Mouse (Mus musculus) CH12.LX (cell line): ENCODE measurements at regions not wholly inside any gene's neighbourhood (a gene's known extent, or its start where the extent isn't known, plus 50 kb on each side); places are given as distances from the start of the nearest gene placed in this dataset.

Source experiments
- DNase-seq: peaks from one replicate; pipeline ENCODE4 v3.0.0-alpha.2; 2013; ENCODE audit errors: extremely low read depth
- H3K27ac ChIP-seq: 2 replicates; pipeline ENCODE4 v1.5.1; 2012; ENCODE audit warnings: low read depth, mild to moderate bottlenecking, control low read depth, moderate library complexity; ENCODE audit not compliant: insufficient read depth
- H3K27me3 ChIP-seq: replicated peaks from 2 replicates; pipeline ENCODE3; 2012; ENCODE audit warnings: inconsistent platforms
- H3K36me3 ChIP-seq, 2 experiments: replicated peaks in 1 of 2; 2 replicates each; pipeline versions ENCODE3 to v1.6.1; 2012; ENCODE audit warnings: inconsistent platforms in 1 of 2, low read length in 1 of 2, mild to moderate bottlenecking in 1 of 2, mixed read lengths in 1 of 2, moderate library complexity in 1 of 2; ENCODE audit not compliant: control insufficient read depth in 1 of 2, insufficient read depth in 1 of 2
- H3K4me1 ChIP-seq, 2 experiments: 2 replicates each; pipeline ENCODE4 v1.6.1; 2012; ENCODE audit warnings: inconsistent platforms in 1 of 2, moderate library complexity in 1 of 2; ENCODE audit not compliant: insufficient read depth in 2 of 2, control insufficient read depth in 1 of 2
- H3K4me2 ChIP-seq: 2 replicates; pipeline ENCODE4 v1.6.1; 2012; ENCODE audit warnings: low read depth, mild to moderate bottlenecking, control low read depth; ENCODE audit not compliant: poor library complexity, insufficient read depth, severe bottlenecking
- H3K4me3 ChIP-seq, 3 experiments: fragments of 150-350 bp in 1 of 3; sonication (generic) in 1 of 3; replicated peaks in 1 of 3; 2 replicates each; pipeline versions ENCODE3 to v1.5.1; 2011 to 2012; ENCODE audit warnings: low read depth in 2 of 3, low read length in 2 of 3, mild to moderate bottlenecking in 2 of 3, moderate library complexity in 2 of 3, control low read depth in 1 of 3, improper control_type of control experiment in 1 of 3, inconsistent platforms in 1 of 3, mixed read lengths in 1 of 3; ENCODE audit not compliant: poor library complexity in 1 of 3
- H3K79me2 ChIP-seq: replicated peaks from 2 replicates; pipeline ENCODE4 v1.6.1; 2012; ENCODE audit warnings: mild to moderate bottlenecking, moderate library complexity; ENCODE audit not compliant: control insufficient read depth, poor library complexity, insufficient read depth, severe bottlenecking; ENCODE audit errors: extremely low read depth
- H3K9ac ChIP-seq: 2 replicates; pipeline ENCODE4 v1.6.1; 2012; ENCODE audit warnings: low read depth, mild to moderate bottlenecking, control low read depth, moderate library complexity; ENCODE audit not compliant: insufficient read depth
- H3K9me3 ChIP-seq: replicated peaks from 2 replicates; pipeline ENCODE3; 2012; ENCODE audit warnings: low read length, inconsistent platforms, mixed read lengths
- BHLHE40 ChIP-seq: IDR thresholded peaks from 2 replicates; pipeline ENCODE4 v1.6.1; 2011; ENCODE audit warnings: mild to moderate bottlenecking, low read depth, low read length, improper control_type of control experiment
- EP300 ChIP-seq: IDR thresholded peaks from 2 replicates; pipeline ENCODE4 v1.6.1; 2011; ENCODE audit warnings: low read length, improper control_type of control experiment
- ETS1 ChIP-seq: conservative IDR thresholded peaks from 2 replicates; pipeline ENCODE4 v1.6.1; 2012; ENCODE audit warnings: low read depth, mild to moderate bottlenecking, inconsistent platforms, low read length, improper control_type of control experiment, moderate library complexity
- GABPA ChIP-seq: IDR thresholded peaks from 2 replicates; pipeline ENCODE4 v1.6.1; 2012; ENCODE audit warnings: low read depth, low read length, improper control_type of control experiment, inconsistent platforms; ENCODE audit not compliant: insufficient replicate concordance
- JUN ChIP-seq: IDR thresholded peaks from 2 replicates; pipeline ENCODE4 v1.6.1; 2011; ENCODE audit warnings: low read depth, mild to moderate bottlenecking, low read length, improper control_type of control experiment, moderate library complexity; ENCODE audit not compliant: insufficient read depth
- JUND ChIP-seq: conservative IDR thresholded peaks from 2 replicates; pipeline ENCODE4 v1.6.1; 2011; ENCODE audit warnings: low read depth, low read length, improper control_type of control experiment
- MAZ ChIP-seq: IDR thresholded peaks from 2 replicates; pipeline ENCODE4 v1.6.1; 2012; ENCODE audit warnings: low read depth, mild to moderate bottlenecking, inconsistent platforms, low read length, improper control_type of control experiment, moderate library complexity
- MXI1 ChIP-seq: IDR thresholded peaks from 2 replicates; pipeline ENCODE4 v1.6.1; 2011; ENCODE audit warnings: mild to moderate bottlenecking, low read depth, low read length, improper control_type of control experiment
- MYC ChIP-seq: IDR thresholded peaks from 2 replicates; pipeline ENCODE4 v1.6.1; 2011; ENCODE audit warnings: low read depth, mild to moderate bottlenecking, improper control_type of control experiment, low read length
- RAD21 ChIP-seq: IDR thresholded peaks from 2 replicates; pipeline ENCODE4 v1.6.1; 2011; ENCODE audit warnings: low read depth, mild to moderate bottlenecking, low read length, improper control_type of control experiment, moderate library complexity
- SIN3A ChIP-seq: IDR thresholded peaks from 2 replicates; pipeline ENCODE4 v1.6.1; 2012; ENCODE audit warnings: low read length, improper control_type of control experiment, inconsistent platforms
- TBP ChIP-seq: conservative IDR thresholded peaks from 2 replicates; pipeline ENCODE4 v1.6.1; 2011; ENCODE audit warnings: low read depth, low read length, improper control_type of control experiment
- UBTF ChIP-seq: IDR thresholded peaks from 2 replicates; pipeline ENCODE4 v1.6.1; 2012; ENCODE audit warnings: low read depth, mild to moderate bottlenecking, inconsistent platforms, low read length, improper control_type of control experiment, moderate library complexity
- ZMIZ1 ChIP-seq: IDR thresholded peaks from 2 replicates; pipeline ENCODE4 v1.6.1; 2012; ENCODE audit warnings: low read depth, mild to moderate bottlenecking, inconsistent platforms, low read length, improper control_type of control experiment
- dilution Hi-C: fragments of 300-500 bp; cut with MboI; formaldehyde crosslinking; loops from 2 replicates; pipeline ENCODE4 v1.14.3; 2020; ENCODE audit warnings: low sequenced_read_pairs; ENCODE audit not compliant: extremely low pct_unique_long_range_greater_than_20kb, extremely low pct_ligation_motif_present
- in situ Hi-C: fragments of 300-500 bp; cut with MboI; formaldehyde crosslinking; loops from 3 replicates; pipeline ENCODE4 v1.14.3; 2019; ENCODE audit warnings: low sequenced_read_pairs, low pct_ligation_motif_present, low pct_unique_long_range_greater_than_20kb, mixed read lengths

GRCm38 (mm10) chr13:52154111-52154843, 307.8 kb downstream of the Gadd45g start:
- dilution Hi-C loops: no loop called here

GRCm38 (mm10) chr13:52154844-52155587, 308.5 kb downstream of the Gadd45g start:
- dilution Hi-C loops (no loop called here), in situ Hi-C loops (no loop called here)
- DNase-seq: no peak
- Histone ChIP-seq H3K36me3 (no peaks in the 10 kb centered on the region), H3K27me3 (no peaks in the 10 kb centered on the region), H3K27ac (no peak overlapping the region), H3K4me1 (peaks cover 27 to 74% of the 10 kb centered on the region in 2 experiments), H3K4me2 (peak overlapping the region; percentile 64), H3K79me2 (no peaks in the 10 kb centered on the region), H3K9ac (0 out of 2 replicates have a peak overlapping the region, but pooled peaks have one; percentile 21), H3K4me3 (no peak overlapping the region), H3K9me3 (peaks cover 5% of the 10 kb centered on the region)
- peak; percentile 35; the same call in 1 of the 2 replicates for TF ChIP-seq ETS1
- 0 out of 2 replicates have a peak, but pooled peaks have one; percentile 1 for TF ChIP-seq MAZ
- no peak for TF ChIP-seq RAD21
- TF ChIP-seq SIN3A: peak; percentile 45; the same call in 1 of the 2 replicates

More at GRCm38 (mm10) chr13:52154111-52154843, 307.8 kb downstream of the Gadd45g start:
- no peak overlapping the region for H3K27ac ChIP-seq
- no peak overlapping the region for H3K9ac ChIP-seq
- peaks cover 27 to 72% of the 10 kb centered on the region in 2 experiments for H3K4me1 ChIP-seq
- H3K79me2 ChIP-seq: no peaks in the 10 kb centered on the region
- no peak overlapping the region for H3K4me2 ChIP-seq
- no peak for DNase-seq
- no peak overlapping the region for H3K4me3 ChIP-seq
- no peak for TF ChIP-seq GABPA
- no peak for TF ChIP-seq TBP
- no peak for TF ChIP-seq ZMIZ1
- TF ChIP-seq JUND: no peak
- TF ChIP-seq MXI1: no peak
- no peak for TF ChIP-seq MYC
- TF ChIP-seq UBTF: no peak
- no peak for TF ChIP-seq EP300
- no peak for TF ChIP-seq BHLHE40
- no peak for TF ChIP-seq JUN
- TF ChIP-seq, all 38 proteins: peak for 0
- H3K27me3 ChIP-seq: no peaks in the 10 kb centered on the region
- no peaks in the 10 kb centered on the region for H3K36me3 ChIP-seq
- in situ Hi-C loops: no loop called here
- H3K9me3 ChIP-seq: peaks cover 9% of the 10 kb centered on the region
